Mouse (Mus musculus): ENCODE measurements around the gene Uso1.

The Uso1 gene

DNA sequence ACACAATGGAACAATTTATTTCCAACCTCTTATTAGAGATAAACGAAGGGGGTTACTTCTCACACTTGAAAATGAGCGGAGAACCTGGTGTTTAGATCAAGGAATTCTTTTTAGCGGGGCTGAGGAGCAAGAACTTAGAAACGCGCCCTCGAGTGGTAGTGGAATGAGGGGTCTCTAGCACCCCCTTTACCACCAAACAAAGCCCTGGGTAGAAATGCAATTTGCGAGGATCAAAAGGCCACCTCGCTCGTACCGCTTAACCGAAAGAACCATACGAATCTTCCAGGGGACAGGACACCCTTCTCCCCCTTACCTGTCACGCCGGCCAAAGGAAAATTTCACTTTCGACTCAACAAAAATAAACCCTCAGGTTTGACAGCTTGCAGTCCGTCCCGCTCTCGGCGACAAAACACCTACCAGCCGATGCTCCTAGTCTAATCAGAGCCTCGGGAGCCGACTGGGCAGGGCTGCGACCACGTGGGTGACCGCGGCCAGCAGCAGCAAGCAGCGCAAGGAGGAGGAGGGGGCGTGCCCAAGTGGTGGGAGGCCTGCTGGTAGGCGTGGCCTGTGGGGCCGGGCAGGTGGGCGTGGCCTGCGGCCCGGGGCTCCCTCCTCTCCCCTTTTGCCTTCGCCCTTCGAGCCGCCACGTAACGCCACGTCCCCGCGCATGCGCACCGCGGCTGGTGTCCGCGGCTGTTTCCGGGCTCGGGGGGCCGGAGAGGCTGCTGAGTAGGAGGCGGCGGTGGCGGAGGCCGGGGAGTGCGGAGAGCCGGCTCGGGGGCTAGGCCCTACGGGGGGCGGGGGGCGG is at the start of gene Uso1:
Uso1 (plus strand) TSS at position 700 of the 808 bp plus-strand sequence.
- peak; percentile 97 for DNase-seq (ENCODE audit: low read depth, low spot score)

DNA sequence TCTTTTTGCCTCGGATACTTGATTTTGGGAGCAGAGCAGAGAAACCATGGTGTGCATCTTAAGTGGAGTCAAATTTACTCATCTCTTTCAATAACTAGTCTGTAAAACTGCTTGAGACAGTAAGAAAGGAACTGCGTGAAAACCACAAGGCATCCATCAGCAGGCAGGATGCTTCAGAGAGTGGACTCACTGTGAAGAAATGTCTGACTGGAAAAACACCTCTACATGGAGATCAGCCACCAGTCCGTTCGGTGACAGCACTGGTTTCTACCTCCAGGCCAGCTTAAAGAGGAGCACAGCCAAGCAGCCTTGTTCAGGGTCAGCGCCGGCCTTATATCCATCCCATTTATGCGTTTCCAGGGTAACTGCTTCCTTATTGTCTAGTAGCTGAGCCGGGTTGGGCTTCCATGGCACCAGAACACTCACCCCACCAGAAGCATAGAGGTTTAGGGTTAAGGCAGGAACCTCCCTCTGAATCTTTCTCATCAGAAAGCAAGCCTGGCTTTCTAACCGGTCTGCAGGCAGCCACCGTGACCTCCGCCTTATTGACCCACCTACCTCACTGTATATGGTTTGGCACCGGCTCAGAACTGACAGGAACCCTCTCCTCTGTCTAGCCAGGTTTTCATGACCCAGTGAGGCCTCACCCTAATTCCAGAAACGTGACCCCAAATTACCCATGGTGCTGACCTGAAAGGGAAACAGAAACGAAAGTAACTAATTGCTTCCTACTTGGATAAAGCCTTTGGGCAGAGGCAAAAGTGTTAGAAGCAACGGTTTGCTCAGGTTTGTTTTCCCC is 44.3 kb upstream of the Uso1 start:
- DNase-seq (ENCODE audit: low read depth, low spot score) = no peak

DNA sequence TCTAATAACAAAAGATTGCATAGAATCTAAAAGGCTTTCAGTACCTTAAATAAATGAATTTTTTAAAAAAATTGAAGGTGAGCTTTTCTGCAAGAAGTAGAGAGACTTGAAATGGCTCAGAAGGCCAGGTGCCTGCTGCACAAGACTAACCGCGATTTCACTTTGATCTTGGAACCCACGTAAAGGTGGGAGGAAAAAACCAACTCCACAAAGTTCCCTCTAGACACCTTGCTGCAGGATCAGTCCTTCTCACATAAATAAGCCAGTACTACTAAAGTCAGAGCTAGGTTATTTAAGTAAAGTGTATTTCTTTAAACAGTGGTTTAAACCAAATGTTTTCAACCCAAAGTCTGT is 43.7 kb upstream of the Uso1 start:
- DNase-seq (ENCODE audit: low read depth, low spot score) = no peak

DNA sequence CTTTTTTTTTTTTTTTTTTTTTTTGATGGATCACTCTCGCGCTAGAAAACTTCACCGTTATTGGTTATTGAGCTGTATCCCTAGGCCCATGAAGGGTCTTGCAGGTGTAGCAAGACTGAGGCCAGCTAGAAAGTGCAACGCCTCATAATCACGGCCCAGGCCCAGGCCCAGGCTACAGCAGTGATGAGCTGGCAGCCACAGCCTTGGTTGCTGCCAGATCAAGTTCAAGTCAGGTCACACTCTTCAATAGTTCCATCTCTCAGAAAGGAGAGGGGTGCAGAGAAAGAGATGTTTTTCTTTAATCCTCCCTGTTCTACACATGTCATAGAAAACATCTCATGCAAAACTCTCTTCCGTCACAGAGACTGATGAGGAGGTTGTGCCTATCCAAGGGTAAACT is 41.0 kb upstream of the Uso1 start:
- no peak for DNase-seq (ENCODE audit: low read depth, low spot score)

DNA sequence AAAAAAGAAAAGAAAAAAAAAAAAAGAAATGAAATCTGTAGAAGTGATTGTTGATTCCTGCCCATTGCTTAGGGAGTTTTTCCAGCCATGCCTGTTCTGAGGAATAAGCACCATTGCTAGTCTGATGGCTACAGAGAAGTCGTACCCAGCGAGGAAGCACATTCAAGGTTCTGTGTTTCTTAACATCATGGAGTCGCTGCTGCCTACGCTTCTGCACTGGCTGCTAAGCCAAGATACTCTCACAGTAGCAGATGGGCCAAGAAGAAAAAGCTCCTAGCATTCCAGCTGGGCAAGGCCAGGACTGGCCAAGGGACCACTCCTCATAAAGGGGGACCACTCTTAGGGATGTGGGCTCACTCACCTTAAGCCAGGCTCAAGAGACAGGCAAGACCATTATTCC is 40.0 kb upstream of the Uso1 start:
- DNase-seq (ENCODE audit: low read depth, low spot score) = no peak

DNA sequence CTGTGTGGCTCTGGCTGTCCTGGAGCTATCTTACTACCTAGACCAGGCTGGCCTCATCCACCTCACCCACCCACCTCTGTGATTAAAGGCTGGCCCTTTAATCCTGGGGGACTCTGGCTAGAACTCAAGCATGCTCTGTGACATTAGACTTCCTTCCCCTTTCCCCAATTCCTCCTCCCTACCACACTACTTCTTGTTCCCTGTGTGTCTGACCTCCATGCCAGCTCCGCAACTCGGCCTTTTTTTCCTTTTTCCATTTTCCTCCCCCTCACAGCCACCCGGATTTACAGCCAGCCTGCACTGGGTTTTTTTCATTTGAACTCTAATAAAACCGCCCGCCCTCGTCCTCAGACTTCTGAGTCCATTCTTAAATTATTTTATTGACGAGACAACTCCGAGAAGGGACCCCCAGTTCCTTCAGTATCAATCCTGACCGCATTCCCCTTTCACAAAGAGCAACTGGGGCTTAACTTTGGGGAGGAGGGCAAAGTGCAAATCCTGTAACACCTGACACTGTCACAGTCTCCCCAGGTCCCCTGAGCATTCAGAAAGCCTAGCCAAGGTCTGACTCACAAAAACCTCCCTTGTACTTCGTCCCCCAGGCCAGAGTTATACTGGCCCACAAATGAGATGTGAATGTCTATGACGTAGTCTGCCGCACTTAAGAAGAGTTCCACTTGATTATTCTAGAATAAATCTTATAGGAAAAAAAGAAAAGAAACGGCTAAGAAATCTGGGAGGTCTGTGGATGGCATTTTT is 39.2 kb upstream of the Uso1 start:
- DNase-seq (ENCODE audit: low read depth, low spot score) = no peak

DNA sequence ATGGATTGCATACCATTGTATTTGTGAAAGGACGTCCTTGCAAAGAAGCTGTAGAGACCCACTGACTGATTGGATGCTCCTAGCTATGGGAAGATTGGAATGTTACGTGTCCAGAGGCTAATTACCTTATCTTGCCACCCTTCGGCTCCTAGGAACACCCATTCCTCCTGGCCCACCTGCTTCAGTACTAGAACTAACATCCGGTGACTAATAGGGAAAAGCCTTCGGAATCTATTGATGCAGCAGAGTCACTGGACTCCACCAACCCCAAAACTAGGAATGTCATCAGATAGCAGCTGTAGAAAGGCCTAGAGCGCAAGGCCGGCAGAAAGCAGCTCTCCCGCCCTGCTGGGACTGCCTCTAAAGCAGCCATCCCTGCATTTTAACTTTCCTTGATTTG is 36.1 kb upstream of the Uso1 start:
- DNase-seq (ENCODE audit: low read depth, low spot score) = peak; percentile 58

DNA sequence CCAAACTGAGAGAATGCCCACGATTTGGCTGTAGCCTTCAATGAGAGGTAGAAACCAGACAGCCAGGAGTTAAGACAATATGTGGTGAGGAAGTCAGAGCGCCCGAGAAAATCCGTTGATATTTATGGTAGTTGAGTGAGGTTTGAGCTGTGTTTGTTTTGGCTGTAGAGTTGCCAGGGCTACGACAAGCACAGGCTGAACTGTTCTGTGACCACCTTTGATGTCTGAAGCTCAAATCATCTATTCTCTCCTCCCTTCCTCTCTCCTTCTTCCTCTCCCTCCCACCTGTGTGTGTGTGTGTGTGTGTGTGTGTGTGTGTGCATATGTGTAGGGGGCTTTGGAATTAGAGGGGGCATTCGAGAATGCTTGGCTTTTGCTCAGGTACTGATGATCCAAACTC is 34.7 kb upstream of the Uso1 start:
- DNase-seq (ENCODE audit: low read depth, low spot score) = no peak

DNA sequence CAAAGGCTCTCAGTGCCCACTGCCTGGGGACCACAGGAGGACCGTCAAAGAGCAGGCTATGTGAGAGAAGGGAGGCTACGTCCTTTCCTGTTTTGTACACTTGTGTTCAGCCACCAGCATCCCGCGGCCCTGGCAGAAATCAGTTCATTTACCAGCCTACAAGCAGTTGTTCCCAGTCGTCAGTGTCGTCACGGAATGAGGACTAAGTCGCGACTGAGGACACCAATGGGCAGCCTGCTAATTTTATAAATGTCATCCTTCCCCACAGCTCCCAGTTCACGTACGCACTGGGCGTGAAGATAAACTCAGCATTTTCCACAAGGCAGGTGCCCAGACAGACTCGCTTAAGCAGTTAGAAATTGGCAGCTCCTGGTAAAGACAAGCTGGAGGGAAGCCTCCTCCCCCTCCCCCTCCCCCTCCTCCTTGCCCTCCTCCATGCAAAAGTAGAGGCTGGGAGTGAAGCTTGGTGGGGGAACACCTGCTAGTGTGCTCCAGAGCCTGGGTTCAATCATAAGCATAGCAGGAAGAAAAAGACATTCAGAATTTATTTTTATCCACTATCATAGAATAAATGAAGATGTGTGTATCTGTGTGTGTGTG is 33.8 kb upstream of the Uso1 start:
- peak; percentile 39 for DNase-seq (ENCODE audit: low read depth, low spot score)

DNA sequence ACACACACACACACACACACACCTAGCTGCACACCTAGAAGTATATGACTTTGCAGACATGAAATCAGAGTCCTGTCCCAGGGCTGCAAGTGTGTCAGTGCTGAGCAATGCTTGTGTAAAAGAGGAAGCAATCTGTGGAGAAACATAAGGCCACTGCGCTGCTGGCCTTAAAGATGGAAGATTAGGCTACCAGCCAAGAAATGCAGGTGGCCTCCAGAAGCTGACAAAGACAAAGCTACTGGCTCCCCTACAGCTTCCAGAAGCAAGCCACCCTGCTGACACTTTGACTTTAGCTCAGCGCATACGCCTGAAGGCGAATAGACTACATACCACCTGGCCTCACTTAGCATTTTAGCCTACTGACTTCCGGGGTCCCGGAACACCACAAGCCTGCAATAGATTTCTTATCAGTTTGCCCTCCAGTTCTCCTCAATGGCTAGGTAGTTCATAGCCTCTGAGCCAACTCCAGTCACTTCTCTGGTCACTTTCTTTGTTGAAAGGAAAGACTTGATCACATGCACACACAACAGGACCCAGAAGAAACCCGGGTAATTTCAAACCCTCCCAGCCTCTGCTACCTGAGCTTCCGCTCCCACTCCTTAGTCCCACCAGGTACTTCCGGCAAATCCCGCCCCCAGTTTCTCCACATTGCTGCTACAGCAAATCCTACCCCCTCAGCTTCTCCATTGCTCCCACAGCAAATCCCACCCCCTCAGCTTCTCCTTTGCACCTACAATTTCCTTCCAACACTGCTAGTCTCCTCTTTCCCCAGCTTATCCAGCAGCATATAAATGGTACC is 31.2 kb upstream of the Uso1 start:
- peak; percentile 85 for DNase-seq (ENCODE audit: low read depth, low spot score)

DNA sequence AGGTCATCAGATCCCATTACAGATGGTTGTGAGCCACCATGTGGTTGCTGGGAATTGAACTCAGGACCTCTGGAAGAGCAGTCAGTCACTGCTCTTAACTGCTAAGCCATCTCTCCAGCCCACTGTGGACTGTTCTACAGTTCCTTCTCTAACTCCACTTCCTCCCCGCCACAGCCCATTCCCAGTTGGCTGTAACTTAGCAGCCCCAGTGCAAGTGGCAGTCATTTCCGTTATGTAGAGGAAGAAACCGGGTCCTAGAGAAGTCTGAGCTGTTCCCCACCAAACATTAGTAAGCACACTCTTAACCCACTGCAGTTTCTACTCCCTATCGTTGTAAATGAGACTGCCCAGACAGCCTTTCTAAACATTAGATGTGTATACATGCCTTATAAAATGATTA is 30.5 kb upstream of the Uso1 start:
- peak; percentile 32 for DNase-seq (ENCODE audit: low read depth, low spot score)

DNA sequence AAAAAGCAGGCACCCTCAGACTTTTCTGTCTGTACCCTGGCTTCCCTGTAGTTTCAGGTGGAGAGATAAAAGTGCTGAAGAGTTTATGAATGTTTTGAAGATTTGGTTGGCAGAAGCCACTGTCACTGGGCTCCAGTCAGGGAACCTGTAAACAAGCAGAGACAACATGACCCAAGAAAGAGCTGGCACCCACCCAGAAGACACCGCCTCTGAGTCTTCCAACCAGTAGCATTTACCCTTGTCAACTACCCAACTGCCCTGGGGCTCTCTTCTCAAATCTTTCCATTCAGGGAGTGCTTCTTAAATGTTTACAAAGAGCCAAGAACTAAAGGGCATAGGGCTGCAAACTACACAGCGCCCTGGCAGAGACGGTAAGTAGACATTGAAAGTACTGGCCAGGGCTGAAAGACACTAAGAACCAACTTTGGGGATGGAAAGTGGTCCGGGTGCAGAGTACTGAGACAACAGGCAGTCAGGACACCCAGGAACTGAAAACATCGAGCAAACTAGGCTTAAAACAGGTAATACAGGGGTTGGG is 26.9 kb upstream of the Uso1 start:
- peak; percentile 60 for DNase-seq (ENCODE audit: low read depth, low spot score)

DNA sequence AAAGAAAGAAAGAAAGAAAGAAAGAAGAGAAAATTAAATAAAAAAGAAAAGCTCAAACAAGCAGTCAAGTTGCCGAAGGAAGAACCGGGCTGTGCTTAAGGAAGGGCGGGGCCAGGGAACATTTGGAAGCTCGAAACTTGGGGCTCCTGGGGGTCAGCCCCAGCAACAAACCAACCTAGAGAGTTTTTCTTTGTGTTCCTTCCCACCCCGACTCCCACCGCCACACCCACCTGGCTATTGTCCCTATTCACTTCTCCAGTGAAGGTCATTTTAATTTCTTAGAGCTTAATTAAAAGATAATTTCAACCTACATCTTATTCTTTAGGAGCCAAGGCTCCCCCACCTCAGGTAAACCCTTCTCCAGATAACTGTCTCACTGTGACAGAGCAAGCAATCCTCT is 25.6 kb upstream of the Uso1 start:
- DNase-seq (ENCODE audit: low read depth, low spot score) = no peak

DNA sequence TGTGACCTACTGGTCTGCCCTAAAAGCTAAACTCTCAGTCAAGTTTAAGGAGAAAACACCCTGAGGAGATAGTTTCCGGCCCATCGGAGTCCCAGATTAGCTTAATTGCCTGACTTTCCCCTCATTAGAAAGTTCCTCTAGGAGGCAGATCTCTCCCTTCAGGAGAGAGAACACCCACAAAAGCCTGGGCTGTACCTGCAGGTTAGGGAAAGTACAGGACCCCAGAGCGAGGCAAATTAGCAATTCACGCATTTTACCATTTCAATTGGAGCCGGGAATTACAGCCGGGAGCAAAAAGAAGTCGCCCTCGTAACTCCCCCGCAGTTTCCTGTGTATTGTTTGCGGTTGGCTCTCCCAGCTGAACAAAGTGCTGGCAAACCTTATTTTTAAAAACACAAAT is 25.2 kb upstream of the Uso1 start:
- peak; percentile 99 for DNase-seq (ENCODE audit: low read depth, low spot score)

DNA sequence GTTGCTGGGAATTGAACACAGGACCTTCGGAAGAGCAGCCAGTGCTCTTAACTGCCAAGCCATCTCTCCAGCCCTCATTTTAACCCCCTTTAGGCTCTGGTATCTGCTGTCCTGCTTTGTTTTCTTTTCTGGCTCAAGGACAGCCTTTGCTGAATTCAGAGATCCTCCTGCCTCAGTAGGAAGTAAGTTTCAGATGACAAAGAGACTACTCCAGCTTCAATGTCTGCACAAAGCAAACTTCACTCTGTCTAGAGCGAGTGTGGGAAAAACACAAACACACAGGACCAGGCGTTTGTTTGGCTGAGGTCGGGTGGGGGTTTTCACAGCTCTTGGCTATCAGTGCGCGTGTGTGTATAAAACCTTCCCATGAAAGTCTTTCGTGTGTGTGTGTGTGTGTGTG is 24.3 kb upstream of the Uso1 start:
- DNase-seq (ENCODE audit: low read depth, low spot score) = peak; percentile 76

DNA sequence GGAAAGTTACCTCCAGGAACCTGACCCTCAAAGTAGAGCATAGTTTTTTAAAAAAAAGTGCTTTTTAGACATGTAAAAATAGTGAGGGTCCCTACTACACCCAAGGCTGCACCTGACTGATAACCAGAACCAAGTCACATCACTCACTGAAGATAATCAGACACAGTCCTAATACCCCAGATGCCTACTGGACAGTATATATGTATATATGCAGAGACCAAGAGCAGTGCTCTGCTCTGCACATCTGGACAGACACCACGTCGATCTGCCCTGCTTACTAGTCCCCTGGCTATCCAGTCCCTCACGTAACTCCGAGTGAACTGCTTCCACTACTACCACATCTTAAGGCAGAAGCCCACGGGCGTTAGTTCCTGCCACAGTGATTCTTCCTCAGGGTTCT is 23.5 kb upstream of the Uso1 start:
- DNase-seq (ENCODE audit: low read depth, low spot score) = no peak

DNA sequence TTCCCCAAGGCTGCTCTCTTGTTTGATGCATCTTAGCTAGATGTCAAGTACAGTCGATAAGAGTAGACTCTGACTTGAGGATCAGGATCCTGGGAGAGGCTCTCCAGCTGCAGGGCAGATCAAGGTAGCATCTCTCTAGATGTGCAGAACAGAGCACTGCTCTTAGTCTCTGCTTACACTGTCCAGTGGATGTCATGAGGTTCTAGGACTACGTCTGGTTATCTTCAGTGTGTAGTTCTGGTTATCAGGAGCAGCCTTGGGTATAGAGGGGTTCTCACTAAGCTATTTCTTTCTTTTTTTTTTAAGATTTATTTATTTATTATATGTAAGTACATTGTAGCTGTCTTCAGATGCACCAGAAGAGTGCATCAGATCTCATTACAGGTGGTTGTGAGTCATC is 22.8 kb upstream of the Uso1 start:
- DNase-seq (ENCODE audit: low read depth, low spot score) = no peak

DNA sequence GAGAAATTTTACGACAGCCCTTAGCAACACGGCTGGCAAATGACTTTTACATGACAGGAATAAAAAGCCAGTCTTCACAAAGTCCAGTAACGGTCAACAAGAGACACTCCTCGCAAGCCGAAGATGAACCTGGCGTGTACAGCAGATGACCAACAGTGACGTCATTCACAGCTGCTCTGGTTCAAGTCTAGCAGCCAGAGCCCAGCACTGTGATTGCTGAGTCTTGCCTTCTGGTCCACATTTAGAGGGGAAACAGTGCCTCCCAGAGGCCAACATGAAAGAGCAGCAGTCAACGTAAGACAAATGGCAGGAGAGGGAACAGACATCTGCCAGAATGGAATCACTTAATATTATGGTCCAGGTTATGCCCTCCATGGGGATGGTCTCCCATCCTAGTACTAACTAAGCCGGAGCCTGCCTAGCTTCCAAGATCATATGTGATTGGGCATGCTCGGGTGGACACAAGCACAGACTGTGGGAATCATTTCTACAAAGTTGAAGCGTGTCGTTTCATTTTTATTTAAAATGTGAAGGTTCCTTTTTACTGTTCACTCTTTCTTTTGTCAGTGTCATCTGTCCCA is 19.8 kb upstream of the Uso1 start:
- peak; percentile 94 for DNase-seq (ENCODE audit: low read depth, low spot score)

DNA sequence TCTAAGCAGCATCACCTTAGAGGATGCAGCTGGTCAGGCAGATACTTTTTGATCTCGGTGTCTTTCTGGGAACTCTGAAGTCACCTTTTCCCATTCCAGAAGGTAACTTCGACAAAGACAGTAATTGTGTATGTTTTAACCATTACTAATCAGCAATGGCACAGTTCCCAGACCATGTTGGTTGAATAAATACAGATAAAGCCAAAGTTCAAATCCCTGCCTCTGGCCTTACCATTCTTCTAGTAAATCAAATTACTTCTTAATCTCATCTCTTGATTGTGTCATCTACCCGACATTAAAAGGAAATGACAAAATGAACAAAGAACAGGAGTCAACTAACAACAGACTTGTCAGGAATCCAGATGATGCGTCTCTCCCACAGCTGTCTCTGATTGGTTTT is 16.1 kb upstream of the Uso1 start:
- no peak for DNase-seq (ENCODE audit: low read depth, low spot score)

DNA sequence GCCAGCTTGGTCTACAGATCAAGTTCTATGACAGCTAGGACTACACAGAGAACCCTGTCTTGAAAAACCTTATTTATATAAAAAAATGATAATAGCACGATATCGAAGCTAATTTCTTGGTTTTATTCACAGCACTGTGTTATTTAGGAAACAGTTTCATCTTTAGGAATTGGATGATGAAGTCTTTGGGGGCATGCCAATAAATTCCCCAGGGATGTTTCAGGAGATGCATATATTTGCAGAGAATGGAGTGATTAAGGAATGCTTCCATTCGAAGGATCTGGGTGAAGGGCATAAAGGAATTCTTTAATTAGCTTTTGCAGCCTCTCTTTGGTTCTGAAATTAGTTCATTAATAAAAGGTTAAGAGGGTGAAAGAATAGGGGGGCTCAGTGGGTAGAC is 12.3 kb upstream of the Uso1 start:
- DNase-seq (ENCODE audit: low read depth, low spot score) = no peak

All from ES-CJ7 (cell line).